Mouse (Mus musculus) cerebellum, postnatal 10 days (tissue): Measurements from ENCODE around the gene Sec14l1.
A peak's percentile ranks its signal among the peaks of the same experiment; 100 is the strongest.

Experiments
- DNase-seq, 2 experiments: peaks; one replicate each; pipeline ENCODE4 v3.0.0; 2021; ENCODE audit warnings: mixed read lengths in 2 of 2

The Sec14l1 gene

DNA sequence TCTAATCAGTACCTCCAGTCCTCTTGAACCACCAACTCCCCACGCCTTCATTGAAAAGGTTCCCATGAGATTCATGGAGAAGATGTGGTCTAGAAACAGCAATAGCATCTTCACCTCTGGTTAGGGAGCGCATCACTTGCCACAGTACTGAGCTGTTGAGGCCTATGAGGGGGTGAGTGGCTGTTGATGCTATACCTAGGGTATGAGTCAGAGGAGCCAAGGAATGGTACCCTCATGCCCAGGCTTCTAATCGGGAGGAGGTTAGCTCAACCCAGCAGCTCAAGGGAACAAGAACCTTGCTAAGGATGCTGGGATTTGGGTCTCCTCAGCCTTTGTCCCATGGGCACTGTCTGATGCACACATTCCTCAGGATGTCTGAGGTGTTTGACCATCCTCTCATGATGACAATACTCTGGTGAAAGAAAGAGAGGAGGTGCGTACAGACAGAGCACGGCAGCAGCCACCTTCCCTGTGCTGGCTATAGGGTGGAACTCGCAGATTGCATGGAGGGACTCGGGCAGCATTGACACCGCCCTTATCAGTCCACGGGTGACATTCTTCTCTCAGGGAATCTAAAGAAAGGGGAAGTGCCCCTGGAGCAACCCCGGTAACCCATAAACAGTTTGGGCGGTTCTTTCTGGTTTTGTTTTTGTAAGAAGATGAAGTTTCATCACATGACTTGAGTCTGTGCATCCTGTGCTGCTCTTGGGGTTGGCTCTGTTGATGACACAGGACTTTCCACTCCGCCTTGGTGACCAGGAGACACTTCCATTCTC, 5.6 kb upstream of the Sec14l1 start:
- DNase-seq: no peak

DNA sequence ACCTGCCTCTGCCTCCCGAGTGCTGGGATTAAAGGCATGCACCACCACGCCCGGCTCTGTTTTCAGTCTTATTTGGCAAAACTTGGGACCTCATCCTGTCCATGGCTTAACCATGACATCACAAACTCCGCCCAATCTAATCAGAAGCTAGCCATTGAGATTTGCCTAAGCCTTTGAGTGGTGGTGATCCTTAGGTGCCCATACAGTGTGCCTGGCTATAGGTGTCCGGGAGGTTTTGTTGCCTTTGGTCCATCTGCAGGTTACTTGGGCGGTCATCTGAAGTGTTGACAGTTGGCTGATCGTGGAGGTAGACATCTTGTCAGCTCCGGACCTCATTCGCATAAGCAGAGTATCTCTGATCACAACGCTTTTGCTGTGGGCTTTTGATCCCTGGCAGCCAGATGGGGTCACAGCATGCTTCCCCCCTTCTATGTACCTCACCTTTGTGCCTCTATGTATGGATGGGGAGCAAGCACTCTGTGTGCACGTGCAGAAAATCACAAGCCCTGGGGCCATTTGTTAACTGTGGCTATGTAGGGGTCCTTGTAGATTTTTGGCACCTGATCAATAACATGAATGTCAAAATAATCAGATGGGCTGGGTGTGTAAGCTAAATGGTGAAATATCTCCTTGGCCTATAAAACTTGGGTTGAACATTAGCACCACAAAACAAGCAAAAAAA, 2.9 kb upstream of the Sec14l1 start:
- DNase-seq: peak in 1 of 2 experiments; percentile 21

DNA sequence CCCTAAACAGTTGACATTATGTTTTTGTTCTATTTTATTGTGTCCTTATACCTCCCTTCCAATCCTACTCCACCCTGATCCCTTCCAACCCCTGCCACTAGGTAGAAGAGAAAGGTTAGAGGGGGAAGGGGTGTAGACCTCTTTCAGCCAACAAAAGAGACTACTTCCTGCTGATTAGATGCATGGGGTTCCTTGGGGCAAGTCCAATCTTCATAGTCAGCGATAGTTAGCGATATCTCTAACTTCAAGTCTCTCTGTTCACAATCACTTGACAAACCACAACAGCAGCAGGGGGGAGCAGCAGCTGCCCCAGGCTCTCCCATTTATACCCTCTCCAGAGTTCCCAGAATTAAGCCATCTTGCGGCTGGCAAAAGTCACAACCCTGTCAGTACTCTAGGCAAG, 2.3 kb upstream of the Sec14l1 start:
- DNase-seq: no peak

DNA sequence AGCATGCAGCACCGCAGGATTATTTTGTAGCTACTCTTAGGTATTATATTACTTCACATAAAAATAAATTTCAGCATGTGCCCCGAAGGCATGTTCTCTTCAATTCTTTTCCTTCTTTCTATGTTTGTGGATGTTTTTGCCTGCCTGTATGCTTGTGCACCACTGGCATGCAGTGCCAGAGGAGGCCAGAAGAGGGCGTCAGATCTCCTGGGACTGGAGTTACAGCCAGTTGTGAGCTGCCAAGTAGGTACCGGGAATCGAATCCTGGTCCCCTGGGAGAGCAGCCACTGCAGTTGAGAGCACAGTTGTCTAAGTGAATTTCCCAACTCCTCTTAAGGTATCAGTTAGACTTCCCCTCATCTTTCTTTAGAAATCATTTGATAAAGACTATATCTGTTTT, 1.6 kb upstream of the Sec14l1 start:
- peak; percentile 59 to 67 for DNase-seq

DNA sequence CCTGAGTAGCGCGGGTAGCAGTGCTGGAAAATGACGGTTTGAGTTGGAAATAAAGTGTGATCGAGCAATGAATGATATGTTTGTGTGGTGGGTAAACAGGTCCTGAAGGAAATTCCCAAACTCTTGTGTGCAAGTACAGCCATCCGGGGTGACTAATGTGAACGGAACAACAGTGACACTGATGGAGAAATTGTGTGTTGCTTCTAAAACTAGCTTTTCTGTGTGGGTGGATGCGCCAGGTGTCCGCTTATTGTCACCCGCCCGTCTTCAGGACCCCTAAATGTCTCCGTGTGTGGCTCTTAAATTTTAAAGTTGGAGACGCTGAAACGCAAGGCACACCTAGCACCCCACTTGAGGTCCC, 757 bp upstream of the Sec14l1 start:
- DNase-seq: no peak

DNA sequence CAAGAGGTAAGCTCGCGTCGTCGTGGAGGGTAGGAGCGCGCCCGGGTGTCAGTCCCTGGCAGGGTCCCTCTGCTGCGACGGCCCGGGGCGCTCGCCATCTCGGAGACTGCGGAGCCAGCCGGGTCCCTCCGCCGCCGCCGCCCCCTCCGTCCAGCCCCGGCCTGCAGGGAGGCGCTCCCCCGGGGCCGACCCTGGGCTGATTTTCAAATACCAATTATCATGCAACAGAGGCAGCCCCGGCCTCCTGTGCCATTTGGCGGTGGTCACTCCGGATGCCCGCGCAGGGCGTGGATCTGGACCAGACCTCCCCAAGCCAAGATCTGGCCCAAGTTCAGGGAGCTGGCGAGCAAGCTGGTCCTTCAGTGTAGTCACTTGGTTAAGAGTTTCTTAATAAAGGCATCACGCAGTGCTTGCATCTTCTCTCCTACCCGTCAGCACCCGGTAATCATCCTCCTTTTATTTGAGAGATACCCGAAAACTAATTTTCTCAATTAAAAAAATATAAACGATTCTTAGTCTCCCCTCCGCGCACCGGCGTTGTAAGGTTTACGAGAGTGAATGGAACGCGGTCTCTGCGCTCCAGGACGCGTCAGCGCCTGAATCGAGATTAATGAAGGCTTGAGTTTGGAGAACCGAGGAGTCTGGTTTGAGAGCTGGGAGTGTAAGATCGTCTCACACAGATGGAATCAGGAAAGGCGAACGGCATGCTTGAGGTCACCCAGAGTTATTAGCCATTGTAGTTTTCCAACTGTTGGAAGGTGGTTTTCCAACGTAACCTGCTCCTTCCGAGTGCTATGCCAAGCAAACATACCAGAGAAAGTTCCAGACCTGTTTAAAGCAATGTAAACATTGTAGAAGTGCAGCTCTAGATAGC, 615 bp downstream of the Sec14l1 start:
- peak; percentile 94 to 95 for DNase-seq

DNA sequence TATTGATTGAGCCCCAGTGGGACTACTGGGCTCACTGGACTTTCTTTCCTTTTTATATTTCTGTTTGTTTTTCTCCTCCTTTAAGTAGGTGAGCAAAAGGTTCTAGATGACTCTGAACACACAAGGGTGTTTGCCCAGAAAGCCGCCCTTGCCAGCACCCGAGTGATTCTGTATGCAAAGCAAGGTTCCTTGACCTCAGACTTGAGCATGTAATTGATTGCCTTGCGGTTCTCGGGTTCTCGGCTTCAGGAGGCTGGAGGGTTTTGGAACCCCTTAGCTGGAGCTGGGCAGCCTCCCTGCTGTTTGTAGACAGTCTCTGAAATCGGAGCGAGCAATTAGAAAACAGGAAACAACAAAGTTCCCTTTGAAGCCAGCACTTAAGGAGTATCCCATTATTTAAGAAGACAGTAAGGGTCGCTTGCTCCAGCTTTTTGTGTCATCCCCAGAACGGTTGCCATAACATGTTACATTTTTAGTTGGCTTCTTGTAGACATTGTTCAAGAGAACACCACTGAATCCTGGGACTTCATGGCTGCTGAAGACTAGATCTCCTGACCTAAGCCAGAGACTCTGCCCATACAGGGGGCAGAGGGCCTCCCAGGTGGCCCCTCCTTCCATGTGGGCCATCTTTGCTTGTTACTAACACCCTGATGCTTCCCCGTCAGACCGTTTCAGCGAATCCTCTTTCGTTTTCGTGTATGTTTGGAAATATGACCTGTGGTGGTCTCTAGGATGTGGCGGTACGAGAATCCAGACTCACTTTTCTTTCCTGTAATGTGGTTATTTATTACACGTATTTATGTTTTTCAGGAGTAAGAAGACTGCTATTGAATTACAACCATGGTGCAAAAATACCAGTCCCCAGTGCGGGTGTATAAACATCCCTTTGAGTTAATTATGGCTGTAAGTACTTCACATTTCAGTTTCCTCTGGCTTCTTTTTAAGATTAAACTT, 1.7 kb downstream of the Sec14l1 start:
- DNase-seq: peak in 1 of 2 experiments; percentile 58

DNA sequence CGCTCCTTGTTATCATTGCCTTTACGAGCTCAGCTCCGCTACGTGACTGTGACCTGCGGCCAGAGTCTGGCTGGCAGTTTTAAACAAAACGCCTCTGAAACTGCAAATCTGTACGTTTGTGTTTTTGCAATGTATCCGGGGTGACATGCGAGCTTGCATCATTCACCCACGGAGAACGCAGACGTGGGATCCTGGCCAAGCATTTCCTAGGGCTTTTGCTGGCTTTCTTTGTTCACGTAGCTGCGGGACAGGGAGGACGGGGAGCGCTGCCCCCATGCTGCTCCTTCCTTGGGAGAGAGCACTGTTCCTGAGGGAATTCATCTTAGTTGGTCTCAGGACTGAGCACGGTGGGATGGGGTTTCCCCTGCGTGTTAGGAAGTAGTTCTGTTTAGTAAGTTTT, 2.4 kb downstream of the Sec14l1 start:
- DNase-seq: no peak

DNA sequence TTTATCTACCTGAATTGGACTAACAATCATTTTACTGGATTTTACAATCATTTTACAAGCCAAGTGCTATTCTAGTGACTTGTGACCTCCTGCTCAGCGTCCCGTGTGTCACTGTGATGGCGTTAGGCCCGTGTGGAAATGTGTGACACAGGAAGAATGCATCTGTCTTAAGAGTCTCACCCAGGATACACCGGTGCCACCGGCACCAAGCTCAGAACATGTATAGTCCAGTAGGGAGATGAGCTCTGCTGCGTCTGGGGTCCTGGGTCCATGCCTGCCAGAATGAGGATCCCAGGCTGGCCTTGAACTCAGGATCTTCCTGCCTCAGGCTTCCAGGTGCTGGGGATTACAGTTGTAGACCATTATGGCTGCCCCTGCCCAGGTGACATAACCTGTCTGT, 2.8 kb downstream of the Sec14l1 start:
- no peak for DNase-seq

DNA sequence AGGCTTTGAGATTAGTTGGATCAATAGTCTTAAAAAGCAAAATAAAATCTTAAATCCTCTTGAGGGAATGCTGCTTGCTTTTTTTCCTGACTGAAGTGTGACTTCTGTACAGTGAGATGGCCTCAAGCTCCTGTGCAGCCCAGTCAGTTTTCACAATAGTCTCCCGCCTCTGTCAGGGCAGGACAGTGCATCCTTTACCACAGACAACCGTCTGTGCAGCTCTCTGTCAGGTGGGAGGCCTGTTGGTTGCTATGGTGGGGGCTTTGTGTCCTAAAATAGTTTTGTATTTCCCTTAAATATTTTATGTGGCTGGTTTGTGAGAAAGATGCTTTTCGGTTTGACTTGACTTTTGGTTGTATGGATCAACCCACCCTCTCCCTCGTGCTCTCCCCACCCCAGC, 3.3 kb downstream of the Sec14l1 start:
- DNase-seq: no peak

DNA sequence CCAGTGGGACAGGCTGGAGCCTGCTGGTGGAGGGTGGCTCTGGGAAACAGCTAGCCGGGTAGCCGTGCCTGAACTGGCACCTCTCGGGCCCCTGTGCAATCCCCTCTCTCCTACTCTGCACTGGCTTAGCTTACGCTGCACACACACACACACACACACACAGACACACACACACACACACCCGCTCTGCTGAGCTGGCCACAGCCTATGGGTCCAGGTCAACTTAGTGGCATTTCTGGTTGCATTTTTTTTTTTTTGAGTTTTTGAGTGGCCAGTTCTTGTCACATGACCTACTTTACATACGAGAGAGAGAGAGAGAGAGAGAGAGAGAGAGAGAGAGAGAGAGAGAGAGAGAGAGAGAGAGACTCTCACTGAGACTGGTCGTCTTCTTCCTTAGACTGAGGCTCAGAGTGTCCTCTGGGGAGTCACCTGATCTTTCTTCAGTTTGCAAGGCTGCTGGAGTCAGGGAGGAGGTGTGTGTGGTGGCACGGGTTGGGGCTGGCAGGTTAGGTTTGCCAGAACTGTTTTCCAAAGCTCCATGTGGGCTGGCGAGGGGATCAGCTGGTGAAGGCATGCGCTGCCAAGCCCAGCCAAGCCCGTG, 3.9 kb downstream of the Sec14l1 start:
- DNase-seq: peak; percentile 90 to 93

DNA sequence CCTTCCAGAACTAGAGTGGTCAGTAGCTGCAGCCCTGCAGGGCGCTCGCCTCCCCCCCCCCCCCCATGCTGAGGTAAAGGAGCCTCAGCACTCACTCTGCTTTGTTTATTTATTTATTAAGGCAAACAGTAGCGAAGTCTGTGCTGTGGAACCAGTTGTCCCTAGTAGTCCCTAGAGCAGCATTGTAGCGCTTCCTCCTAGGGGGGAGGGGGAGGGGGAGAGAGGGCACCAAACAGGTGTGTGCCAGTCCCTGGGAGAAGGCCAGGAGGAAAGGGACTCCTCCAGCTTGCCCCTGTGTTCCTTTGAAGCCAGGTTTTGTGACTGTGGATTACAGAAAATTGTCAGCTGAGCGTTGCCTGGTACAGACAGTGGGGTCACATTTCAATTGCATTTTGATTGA, 4.8 kb downstream of the Sec14l1 start:
- DNase-seq: peak; percentile 80 to 81

DNA sequence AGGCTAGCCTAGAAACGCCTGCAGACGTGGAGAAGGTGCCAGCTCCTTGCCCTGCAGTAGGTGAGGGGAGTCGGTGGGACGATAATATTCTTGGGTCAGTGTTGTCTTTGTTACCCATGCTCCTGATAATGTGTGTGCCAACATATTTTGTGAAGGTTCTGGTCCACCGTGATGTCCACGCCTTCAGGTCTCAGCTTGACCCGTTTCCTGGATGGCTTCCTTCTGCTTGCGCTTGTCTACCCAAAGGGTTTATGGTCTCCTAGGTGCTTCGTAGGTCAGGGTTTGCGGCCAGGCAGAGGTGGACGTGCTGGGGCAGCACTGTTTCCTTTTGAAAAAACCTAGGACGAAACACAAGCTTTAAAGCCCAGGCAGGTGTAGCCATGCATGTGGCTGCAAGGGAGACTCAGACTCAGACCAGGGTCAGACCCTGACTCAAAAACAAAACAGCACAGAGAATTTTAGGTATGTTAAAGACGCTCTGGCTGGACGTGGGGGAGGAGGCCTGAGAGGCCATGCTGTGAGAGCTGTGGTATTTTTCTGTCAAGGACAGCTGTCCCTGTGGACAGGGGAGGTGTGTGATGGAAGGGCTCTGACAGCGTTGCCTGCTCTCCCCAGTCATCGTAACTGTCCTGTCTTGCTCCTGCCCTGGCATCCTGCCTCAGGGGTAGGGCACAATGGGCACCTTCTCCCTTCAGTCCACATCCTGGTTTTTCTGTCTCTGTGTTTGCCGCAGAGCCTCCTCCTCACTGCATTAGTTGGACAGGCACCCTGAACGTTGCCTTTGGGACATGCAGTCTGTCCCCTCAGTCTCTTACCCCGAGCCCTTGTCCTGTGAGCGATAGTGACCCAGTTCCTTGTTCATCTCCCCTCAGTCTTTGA, 5.6 kb downstream of the Sec14l1 start:
- DNase-seq: peak in 1 of 2 experiments; percentile 48

DNA sequence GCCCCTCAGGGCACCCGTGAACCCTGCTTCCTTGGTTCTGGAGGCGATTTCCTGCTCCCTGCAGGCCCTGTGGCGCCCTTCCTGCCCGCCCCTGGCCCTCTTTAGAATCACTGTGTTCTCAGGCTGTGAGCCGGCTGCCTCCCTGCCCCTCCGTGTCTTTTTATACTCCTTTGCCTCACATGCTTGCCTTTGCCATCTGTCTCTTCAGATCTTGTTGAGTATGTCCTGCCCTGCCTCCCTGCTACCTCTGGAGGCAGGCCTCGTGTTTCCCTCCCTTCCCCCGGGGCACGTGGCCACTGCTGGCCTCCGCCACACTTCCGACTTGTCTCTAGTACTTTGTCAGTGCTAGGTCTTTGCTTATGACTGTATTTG, 6.2 kb downstream of the Sec14l1 start:
- peak; percentile 75 to 79 for DNase-seq

DNA sequence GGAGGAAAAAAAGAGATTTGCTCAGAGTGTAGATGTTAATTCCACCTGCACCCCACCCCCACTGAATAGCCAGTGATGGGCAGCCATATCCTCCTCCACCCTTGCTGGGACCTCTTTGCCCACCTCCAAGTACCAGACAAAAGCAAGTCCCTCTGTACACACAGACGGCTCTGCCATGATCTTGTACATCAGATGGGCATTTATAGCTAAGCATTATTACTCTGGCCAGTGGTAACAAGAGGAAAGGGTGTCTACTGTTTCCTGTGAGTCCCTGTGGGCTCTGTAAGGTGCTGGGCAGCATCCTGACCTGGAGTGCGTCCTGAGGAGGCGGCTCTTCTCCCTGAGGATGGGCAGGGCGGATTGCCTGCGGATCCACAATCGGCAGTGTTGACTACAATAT, 7.0 kb downstream of the Sec14l1 start:
- no peak for DNase-seq

DNA sequence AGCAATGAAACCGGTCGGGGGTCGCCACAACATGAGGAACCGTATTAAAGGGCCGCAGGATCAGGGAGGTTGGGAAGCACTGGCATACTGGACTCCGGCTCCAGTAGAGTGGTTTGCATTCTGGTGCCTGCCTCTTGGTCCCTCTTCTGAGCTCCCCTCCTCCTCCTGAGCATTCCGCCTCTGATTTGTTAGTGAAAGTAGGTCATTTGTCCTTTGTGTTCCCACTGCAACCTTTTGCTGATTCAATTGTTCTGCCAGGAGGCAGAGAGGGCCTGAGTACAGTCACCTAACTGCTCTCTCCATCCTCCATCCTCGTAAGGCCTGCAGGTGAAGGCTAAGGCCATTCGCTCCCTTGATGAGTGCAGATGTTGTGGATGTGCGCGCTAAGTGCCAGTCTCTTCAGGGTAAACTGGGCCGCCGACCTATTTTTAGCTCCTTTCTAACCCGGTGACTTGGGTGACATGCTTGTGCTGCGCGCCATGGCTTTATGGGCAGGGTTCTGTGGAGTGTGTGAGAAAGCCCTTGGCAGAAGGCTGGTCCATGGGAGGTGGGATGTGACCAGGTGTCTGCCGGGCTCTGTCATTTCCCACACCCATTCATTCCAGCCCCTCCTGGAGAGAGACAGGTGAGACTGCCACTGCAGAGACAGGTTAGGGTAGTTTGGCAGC, 8.6 kb downstream of the Sec14l1 start:
- DNase-seq: peak in 1 of 2 experiments; percentile 49

DNA sequence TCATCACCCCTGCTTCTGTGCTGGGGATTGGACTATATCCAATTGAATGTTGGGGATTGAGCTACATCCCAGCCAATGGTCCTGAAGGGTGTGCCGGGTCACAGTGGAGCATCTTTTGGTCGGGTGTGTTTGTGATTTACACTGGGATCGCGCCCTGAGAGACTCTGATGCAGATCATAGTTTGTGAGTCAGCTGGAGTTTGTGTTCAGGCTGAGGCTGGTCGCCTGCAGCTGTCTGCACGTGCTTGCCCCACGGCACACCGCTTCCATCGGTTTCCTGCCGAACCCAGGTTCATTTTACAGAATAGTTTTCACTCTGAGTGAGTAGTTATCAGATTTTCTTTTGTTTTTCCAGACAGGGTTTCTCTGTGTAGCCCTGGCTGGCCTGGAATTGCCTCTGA, 9.6 kb downstream of the Sec14l1 start:
- DNase-seq: no peak

DNA sequence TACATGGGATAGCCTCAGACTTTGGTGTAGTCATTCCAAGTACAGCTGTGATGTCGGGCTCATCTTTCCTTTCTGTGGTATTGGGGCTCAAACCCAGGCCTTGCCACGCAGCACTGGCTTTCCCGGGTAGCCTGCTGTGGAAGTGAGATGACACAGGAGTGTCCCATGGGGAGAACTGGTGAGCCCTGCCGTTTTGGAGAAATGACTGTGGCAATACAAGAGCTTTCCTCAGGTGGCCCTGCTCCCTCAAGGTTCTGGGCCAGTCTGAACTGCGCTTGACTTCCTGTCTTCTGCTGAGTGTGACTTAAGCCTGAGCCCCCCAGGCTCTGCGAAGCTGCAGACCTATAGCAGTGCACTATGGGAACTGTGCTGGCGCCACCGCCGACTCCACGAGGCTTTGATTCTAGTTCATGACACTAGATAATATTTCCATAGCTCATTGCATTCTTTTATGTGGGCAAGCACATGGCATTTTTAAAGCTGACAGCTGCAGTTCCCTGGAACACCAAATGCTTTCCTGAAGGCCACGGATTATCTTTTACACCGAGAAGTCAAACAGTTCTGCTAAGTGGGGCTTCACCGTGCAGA, 12.4 kb downstream of the Sec14l1 start:
- DNase-seq: no peak

DNA sequence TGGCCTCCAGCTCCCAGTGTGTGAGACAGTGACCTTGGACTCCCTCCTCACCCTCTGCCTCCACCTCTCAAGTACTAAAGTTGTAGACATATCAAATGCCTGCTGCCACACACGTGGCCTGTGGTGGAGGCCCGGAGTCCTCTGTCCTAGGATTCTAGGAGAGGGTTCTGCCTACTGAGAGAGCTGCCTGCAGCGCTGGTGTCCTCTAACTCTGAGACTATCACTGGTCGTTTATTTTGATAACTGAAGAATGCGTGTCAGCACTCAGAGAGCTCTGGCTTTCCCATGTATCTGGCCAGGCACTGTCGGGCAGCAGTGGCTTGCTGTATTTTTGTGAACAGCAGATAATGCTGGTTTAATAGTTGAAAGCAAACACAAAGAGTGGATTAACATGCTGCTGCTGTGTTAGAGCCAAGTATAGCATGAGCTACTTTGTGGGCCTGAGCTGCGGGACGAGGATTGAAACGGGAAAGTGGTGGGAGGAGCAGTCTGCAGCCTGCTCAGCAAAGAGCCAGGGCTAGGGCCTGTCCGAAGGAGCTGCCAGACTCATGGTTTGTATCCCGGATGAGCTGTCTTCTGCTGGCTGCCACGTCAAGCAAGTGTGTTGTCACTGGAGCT, 13.1 kb downstream of the Sec14l1 start:
- no peak for DNase-seq
